Mouse (Mus musculus): ENCODE results near the gene Ksr2.
"Not testable (repeated sequence)": the region's sequence is repeated elsewhere in the genome, so short reads cannot be mapped to it uniquely, and the experiment has no call there.

Gene Ksr2

DNA sequence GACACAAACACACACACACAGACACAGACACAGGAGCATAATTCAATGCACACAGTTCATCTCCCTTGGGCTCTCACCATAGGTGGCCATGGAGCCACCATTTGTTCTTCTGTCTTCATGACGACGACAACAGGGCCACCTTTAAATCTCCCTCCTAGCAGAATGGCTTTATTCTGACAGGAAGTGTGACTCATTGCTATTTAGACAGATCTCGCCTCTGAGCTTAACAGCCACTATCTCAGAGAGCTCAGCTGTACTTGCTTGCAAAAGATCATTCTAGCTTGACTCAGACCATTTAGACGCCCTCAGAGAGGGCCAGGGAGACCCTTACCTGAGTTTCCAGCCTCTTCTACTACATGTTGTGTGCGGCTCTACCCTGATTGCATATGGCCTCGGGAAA, 175.5 kb downstream of the Ksr2 start:
- in situ Hi-C loops (cut with MboI, MseI), result no loop called here

DNA sequence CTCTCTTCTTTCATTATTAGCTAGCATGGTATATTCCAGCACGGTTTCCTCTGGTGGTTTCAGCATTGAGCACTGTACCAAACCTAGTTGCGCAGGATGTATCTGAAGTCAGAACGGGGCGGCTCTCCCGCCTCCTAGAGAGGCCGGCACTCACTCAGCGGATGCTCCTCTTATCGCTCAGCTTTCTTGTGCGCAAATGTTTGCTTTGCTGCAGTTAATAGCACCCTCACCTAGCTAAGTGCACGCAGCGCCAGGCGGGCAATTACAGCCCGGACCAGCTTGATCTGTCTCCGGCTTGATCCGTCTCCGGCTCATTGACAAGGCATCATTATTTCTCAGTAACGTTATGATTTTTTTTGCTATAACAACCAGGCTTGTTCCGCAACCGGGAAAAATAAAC, 179.5 kb downstream of the Ksr2 start:
- in situ Hi-C loops (cut with MboI, MseI), result no loop called here

DNA sequence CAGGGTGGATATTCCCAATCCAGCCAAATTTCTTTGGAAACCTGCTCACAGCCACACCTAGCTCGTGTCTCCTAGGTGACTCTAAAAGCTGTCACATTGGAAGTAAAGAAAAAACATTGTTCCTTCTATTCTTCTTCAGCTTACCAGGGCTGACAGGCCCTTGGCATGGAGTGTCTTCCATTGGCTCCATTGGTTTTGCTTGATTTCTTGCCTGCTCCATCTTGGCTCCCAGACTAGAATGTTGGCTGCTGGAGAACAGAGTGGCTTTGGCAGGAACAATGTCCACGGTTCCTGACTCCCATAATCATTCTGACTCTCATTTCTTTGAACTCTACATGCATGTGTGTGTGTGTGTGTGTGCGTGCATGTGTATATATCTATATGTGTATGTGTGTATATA, 183.0 kb downstream of the Ksr2 start:
- in situ Hi-C loops (cut with MboI, MseI), result no loop called here

DNA sequence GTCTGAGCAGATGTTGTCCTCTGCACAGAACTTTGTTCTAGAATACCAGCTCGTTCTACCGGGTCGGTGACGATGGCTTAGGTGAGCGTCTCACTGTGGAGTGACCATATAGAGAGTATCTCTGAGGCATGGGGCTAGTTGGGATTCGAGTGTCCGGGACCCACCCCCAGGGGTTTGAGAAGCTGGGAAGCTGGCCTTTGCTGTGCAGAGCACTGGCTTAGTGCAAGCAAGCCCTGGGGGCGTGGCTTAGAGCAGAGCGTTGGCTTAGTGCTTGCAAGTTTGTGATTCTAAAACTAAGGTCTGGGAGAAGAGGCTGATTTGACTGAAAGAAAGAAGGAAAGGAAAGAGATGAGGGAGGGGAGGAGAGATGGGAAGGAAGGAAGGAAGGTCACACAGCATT, 188.2 kb downstream of the Ksr2 start:
- in situ Hi-C loops (cut with MboI, MseI), result no loop called here

DNA sequence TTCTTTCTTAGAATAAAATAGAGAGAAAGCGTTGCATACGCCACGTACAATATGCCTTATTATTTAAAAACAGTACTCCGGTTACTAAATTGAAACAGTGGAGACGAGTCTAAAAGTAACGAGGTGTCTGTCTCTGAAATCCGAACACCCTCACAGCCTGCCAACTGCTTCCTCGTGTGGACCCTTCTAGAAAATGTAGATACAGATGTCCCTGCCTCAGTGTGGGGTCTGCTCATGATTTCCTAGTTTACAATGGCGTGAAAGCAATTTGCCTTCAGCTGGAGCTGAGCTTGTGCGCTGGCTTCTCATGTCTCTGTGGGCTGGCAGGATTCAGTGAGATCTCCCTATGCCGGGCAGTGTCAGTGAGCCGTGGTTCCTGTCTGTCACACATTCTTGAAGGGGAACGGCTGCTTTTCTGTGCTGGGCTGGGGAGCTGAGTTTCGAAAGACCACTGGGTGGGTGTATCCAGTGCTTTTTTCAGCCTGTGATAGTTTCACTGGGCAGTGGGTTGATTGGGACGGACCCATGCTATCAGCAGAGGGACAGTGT, 194.0 kb downstream of the Ksr2 start:
- in situ Hi-C loops (cut with MboI, MseI), result no loop called here

DNA sequence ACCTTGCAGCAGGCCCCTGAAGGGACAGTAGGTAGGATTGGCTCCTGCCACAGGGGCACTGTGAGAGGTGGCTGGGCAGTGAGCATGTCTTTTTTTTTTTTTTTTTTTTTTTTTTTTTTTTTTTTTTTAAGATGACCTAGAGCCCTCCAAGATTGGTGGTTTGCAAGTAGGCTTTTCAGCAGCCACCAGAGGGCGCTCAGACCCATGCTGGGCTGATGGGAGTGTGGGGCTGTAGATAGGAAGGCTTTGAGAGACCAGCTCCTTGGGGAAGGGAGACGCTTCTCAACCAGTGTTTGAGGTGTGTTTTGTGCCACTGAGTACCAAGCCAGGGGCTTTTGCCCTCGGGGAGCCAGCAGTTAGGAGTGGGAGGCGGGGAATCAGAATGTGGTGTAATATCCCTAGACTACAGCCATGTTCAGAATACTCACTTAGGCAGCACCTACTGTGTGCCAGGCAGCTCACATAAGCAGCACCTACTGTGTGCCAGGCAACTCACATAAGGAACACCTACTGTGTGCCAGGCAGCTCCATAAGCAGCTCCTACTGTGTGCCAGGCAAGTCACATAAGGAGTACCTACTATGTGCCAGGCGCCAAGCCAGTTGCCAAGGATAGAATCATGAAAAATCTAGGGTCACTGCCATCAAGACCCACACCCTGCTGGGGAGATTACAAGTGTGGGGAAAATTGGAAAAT, 200.7 kb downstream of the Ksr2 start:
- in situ Hi-C loops (cut with MboI, MseI), result loop anchor here (5.0 to 10.0 kb wide), 4 partner anchors 220 to 338 kb away; no protein-coding TSS in a partner anchor

DNA sequence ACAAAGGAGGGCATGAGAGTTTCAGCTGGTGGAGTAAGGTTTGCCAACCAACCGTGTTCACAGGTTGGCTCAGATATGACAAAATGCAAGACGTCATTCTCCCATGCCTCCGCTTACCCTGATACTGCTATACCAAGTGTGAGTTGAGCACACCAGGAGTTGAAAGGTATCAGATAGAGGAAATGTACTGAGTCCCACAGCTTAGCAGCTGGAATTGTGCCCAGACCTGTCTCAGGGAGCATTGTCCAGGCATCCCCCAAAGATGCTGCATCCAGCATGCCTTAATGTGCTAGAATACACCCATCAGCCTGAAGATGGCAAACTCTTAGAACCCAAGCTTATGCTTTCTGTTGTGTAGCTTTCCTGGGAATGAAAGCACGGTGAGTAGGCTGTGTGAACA, 206.5 kb downstream of the Ksr2 start:
- in situ Hi-C loops (cut with MboI, MseI), result no loop called here

DNA sequence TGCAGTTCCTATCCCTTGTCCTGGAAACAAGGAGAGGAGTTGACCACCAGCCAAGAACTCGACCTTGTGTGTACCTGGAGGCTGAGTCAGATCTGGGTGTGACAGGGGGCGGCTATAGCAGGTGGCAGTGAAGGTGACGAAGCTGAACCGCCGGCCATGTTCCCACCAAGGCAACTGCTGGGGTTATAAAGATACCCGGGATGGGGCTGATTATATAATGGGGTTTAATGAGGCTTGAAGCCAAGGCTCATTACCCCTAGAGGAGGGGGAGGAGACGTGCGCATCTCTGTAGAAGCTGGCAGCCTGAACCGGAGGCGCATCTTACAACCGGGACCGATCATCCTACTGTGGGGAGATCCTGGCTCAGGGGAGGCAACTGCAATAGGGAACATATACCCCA, 208.4 kb downstream of the Ksr2 start:
- in situ Hi-C loops (cut with MboI, MseI), result no loop called here

DNA sequence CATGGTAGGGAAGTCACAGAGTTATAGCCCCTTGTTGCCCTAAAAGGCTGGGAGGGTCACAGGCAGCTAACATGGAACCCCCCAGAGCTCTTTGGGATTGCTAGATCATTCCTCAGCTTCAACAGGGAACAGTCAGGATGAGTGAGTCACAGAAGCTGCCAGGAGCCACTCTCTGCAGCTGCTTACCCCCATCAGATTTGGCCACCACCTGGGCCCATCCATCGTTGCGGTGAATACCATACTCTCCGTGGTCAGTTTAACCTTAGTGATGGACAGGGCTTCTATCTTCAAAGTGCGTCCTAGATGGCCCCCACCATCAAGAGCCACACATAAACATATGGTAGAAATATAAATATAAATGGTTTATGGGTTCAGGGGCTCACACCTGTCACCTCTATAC, 209.4 kb downstream of the Ksr2 start:
- in situ Hi-C loops (cut with MboI, MseI), result not testable (repeated sequence)

DNA sequence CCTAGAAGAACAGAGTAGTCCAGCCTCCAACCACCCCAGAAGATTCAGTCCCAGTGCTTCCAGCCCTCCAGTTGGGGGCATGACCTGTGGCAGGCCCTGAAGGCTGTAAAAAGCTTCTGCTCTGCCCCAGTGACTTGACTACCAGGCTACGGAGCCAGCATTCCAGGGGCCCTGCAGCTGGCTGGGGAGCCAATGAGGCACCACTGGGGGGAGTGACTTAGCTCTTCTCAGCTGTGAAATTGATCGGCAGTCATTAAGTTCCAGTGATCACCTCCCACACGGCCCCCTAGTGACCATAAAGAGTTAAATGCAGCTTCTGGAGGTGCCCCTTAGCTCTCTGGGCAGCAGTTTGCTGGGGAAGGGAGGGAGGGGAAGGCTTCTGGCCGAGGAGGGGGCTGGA, 213.1 kb downstream of the Ksr2 start:
- in situ Hi-C loops (cut with MboI, MseI), result no loop called here

DNA sequence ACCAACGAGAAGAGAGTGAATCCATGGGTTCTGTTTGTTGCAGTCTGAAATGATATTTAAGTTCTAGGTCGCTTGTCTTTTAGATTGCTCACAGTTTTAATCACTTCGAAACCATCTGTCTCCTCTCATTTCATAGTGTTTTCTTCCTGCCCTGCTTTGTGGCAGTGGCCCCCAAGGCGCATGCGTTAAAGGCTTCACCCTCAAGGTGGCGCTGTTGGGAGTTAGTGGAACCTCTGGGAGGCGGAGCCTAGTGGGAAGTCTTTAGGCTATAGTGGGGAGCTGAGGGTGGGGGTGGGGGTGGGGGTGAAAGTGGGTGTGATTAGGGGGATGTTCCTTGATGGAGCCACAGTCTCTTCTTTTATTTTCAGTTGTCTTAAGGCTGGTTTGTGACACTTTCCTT, 214.6 kb downstream of the Ksr2 start:
- in situ Hi-C loops (cut with MboI, MseI), result no loop called here

DNA sequence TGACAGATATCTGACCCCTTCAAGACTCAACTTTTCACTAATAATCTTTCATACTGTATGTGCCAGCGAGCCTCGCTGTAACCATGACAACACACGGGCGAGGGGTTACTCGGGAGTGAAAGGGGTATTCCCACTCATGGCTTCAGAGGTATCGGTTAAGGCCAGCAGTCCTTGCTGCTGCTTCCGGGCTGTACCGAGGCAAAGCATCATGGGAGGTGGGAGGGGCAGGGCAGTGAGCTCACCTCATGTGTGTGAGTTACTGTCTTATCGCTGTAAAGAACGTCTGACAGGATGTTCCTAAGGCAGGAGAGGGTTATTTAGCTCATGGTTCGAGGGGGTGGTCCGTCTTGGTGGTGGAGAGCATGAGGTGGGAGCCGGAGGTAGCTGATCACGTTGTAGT, 215.8 kb downstream of the Ksr2 start:
- in situ Hi-C loops (cut with MboI, MseI), result no loop called here

DNA sequence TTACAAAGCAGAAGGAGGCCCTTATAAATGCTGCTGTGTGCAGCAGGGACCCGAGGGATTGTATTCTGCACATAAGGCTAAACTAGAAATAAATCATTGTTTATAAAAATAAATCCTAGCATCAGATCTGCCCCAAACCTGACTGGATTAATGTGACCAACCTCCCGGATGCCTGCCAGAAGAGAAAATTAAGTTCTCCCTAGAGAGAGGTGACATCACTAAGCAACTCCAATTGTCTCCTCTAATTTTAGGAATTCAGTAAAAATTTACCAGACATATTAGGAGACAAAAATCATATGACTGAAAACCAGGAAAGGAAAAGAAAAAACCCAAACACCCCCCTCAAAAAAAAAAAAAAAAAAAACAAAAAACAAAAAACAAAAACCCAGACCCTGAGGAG, 221.4 kb downstream of the Ksr2 start:
- in situ Hi-C loops (cut with MboI, MseI), result no loop called here

DNA sequence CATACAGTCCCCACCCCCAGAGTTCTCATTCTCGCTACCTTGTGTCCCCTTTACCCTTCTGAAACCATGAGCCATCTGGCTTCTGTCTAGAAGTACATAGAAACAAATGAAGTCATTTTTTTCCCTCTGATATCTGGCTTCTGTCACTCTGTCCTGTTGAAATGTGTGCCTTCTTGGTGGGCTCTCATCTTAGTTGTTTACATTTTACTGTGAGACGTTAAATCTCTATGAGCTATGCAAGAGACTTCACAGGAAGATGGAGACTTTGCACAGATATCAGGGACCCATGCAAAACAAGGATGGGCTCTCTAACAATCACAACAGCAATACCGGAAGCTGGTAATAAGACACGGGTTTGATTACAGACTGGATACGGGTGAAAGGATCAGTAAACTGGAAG, 222.0 kb downstream of the Ksr2 start:
- in situ Hi-C loops (cut with MboI, MseI), result no loop called here

DNA sequence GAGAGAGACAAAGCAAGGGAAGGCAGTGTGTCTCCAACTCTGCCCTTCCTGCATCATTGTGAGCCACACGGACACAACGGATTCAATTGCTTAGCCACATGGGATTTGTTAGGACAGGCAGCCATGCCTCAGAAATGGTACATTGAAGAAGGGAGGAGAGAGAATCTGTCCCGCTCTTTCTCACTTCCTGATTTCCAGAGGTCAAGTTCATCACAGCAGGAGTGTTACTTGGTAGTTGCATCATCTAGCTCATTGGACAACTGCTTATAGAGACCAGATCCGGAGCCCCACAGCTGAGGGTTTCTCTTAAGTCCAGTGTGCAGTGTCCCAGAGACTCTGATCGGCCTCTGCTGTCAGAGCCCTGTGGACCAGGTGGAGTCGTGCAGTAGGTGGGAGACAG, 227.8 kb downstream of the Ksr2 start:
- in situ Hi-C loops (cut with MboI, MseI), result no loop called here

DNA sequence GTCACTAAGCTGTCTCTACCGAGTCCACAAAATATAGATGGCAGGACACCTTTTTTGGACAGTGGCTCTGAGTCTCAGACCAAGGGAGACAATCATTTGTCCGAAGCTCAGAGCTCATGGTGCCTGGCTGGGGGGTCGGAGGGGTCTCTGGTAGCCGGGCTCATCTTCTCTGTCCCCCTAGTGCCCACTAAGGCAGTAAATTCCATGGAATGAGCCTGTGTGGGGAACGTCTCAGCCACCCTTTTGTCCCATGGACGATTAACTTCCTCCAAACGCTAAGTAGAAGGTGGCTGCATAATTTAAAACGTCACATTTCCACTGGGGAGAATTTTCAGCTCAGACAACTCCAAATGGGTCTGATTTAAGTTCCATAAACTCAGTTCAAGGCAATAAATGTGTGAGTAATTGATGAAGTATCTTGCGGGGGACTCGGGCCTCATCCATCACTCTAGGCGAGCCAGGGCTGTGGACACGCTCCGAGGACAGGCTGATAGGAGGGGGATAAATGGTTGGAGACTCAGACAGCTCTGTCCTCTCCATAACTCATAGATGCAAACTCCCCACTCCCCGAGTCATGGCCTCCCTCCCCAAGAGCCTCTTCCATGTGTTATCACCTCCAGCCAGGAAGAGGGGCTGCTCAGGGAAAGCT, 237.6 kb downstream of the Ksr2 start:
- in situ Hi-C loops (cut with MboI, MseI), result no loop called here

DNA sequence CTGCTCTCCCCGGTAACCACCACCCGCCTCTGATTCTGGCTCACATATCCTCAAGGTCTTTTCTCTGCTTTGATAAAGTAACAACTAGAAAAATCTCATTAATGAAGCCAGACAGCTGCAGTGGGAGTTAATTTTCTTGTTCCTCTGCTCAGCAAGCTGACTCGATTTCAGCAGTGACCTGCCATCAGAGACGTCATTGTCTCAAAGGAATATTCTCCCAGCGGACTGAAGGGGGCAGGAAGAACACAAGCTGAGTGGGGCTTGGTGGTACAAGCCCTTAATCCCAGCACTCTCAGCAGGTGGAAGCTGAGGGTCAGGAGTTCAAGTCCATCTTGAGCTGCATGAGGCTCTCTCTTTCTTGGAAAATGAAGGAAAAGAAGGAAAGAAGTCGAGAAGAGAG, 244.8 kb downstream of the Ksr2 start:
- in situ Hi-C loops (cut with MboI, MseI), result no loop called here

DNA sequence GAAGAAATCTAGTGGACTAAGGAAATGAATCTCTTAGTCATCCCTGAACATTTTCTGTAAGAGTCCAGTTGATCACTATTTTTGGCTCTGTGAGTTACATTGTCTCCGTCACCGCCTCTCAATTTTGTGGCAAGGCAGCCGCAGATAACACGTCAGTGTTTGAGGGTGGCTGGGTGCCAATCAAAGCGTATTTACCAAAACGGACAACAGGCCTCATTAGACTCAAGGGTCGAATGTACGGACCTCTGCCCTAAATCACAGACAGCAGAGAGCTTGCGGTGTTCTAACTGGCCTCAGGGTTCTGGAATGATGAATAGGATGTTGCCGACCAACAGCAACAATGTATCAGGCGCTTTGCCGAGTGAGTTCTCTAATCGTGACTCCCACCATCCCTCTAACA, 245.8 kb downstream of the Ksr2 start:
- in situ Hi-C loops (cut with MboI, MseI), result no loop called here

DNA sequence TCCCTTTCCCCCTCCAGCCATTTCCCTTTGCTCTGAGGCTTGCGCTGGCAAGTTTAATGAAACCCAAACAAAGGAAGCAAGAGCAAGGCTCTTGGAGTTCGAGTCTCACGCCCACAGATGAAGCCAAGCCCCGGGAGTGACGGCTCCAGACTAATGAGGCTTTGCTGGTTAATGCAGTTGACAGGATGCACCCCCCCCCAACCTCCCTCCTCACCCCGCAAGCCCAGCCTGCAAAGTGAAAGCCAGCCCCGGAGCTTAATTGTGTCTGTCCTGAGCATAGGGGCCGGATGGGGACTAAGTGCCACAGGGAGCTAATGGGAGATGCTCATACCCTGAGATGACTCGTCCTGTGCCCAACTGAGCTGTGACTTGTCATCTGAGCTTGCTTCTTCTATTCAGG, 251.4 kb downstream of the Ksr2 start:
- in situ Hi-C loops (cut with MboI, MseI), result no loop called here

DNA sequence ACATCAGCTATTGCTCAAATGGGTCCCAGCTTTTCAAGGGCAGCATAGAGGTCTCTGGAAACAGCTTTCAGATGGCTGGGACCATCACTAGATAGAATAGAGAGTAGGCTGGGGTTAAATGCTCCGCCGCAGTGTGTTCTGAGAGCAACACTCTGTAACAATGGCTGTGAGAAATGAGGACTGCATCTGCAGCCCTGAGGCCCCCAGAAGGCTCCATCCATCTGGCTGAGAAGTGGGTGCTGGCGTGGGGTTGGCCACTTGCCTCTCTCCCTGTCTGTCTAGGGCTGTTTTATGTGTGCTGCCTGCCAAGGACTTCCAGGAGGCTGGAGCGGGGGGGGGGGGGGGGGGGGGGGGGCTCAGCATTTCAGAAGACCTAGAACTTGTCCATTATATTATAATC, 253.5 kb downstream of the Ksr2 start:
- in situ Hi-C loops (cut with MboI, MseI), result no loop called here

DNA sequence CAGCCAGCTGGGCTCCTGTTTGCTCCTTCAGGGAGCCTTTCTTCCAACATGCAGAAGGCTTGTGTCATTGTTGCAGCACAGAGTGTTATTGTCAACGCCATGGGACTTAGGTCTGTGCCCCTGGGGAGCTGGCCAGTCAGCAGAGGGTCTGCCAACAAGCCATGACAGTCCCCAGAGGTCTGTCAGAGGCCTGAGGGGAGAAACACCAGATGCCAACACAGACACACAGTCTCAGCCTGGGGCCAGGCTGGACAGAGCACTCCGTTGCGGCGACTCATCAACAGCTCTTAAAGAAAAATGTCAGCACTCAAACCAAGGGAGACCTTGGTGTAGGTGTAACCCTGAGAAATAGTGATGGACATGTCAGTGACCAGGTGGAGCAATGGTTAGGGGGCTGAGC, 255.5 kb downstream of the Ksr2 start:
- in situ Hi-C loops (cut with MboI, MseI), result no loop called here

DNA sequence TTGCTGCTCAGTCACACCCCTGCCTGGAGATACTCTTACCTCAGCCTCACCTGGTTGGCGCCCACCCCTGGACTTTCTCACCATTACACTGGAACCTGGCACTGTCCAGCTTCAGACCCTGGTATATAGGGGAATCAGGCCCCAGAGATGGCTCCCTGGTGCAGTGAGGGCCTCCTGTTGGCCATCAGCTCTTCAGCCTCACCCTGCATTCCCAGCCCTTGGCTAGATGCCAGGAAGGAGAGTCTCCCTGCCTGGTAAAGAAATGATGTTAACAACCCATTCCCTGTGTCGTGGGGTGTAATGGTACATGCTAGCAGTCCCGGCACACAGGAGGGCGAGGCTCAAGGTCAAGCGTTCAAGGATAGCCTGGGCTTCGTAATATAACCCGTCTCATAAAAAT, 256.0 kb downstream of the Ksr2 start:
- in situ Hi-C loops (cut with MboI, MseI), result no loop called here

DNA sequence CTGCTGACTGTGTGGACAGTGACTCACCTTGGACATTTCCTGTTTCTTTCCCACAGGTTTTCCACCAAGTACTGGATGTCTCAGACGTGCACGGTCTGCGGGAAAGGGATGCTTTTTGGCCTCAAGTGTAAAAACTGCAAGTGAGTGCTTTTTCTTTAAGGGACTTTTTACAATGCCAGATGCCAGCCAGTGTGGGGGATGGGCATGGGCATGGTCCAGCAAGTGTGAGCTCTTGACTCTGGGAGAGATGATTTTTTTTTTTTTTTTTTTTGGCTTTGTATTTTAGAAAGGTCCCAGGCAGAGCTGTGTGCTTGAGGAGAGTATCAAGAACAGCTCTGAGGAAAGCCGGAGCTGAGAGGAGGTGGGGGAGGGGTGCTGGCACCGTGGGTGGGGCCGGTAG, 257.6 kb downstream of the Ksr2 start:
- in situ Hi-C loops (cut with MboI, MseI), result no loop called here

Data from T-helper 17 cell (primary cell).